Mouse (Mus musculus) heart, embryonic 14.5 days (tissue): ENCODE measurements at regions not wholly inside any gene's neighbourhood (a gene's known extent, or its start where the extent isn't known, plus 50 kb on each side); places are given as distances from the start of the nearest gene placed in this dataset.

Source experiments
- ATAC-seq: fragments of 200-750 bp; cut with Nextera tagmentation; 2 replicates; pipeline ENCODE4 v1.8.0; 2017; ENCODE audit warnings: low read depth, moderate TSS enrichment; ENCODE audit not compliant: insufficient number of reproducible peaks, insufficient read depth, low FRiP score
- H3K27ac ChIP-seq, 2 experiments: fragments of 200-500 bp in 1 of 2; fragments of 300-500 bp in 1 of 2; sonication (generic) in 1 of 2; replicated peaks in 1 of 2; 2 replicates each; pipeline ENCODE4 v1.5.1; 2012 to 2014; ENCODE audit warnings: low read depth in 2 of 2, low read length in 2 of 2, control low read depth in 1 of 2, mild to moderate bottlenecking in 1 of 2, mixed read lengths in 1 of 2; ENCODE audit not compliant: control insufficient read depth in 1 of 2, insufficient read depth in 1 of 2
- H3K27me3 ChIP-seq: fragments of 300-500 bp; sonication (generic); 2 replicates; pipeline ENCODE4 v1.6.1; 2014; ENCODE audit warnings: mild to moderate bottlenecking, low read length, control low read depth; ENCODE audit not compliant: control insufficient read depth, insufficient read depth
- H3K36me3 ChIP-seq: fragments of 300-500 bp; sonication (generic); 2 replicates; pipeline ENCODE4 v1.6.1; 2014; ENCODE audit warnings: mild to moderate bottlenecking, control low read depth, low read length, mixed read lengths; ENCODE audit not compliant: control insufficient read depth, insufficient read depth
- H3K4me1 ChIP-seq, 2 experiments: fragments of 200-500 bp in 1 of 2; fragments of 300-500 bp in 1 of 2; sonication (generic) in 1 of 2; 2 replicates each; pipeline ENCODE4 v1.6.1; 2012 to 2014; ENCODE audit warnings: low read length in 2 of 2, control low read depth in 1 of 2, mixed read lengths in 1 of 2; ENCODE audit not compliant: control insufficient read depth in 2 of 2, insufficient read depth in 2 of 2
- H3K4me2 ChIP-seq: fragments of 300-500 bp; sonication (generic); 2 replicates; pipeline ENCODE4 v1.6.1; 2014; ENCODE audit warnings: mild to moderate bottlenecking, low read length
- H3K4me3 ChIP-seq, 2 experiments: fragments of 200-500 bp in 1 of 2; fragments of 300-500 bp in 1 of 2; sonication (generic) in 1 of 2; 2 replicates each; pipeline ENCODE4 v1.5.1; 2012 to 2014; ENCODE audit warnings: low read length in 2 of 2, mild to moderate bottlenecking in 2 of 2, control low read depth in 1 of 2, low read depth in 1 of 2, moderate library complexity in 1 of 2; ENCODE audit not compliant: control insufficient read depth in 1 of 2, insufficient read depth in 1 of 2
- H3K9ac ChIP-seq: fragments of 300-500 bp; sonication (generic); 2 replicates; pipeline ENCODE4 v1.6.1; 2014; ENCODE audit warnings: mild to moderate bottlenecking, low read length
- H3K9me3 ChIP-seq: fragments of 300-500 bp; sonication (generic); 2 replicates; pipeline ENCODE4 v1.6.1; 2016; ENCODE audit warnings: low read length, control low read depth; ENCODE audit not compliant: control insufficient read depth
- WGBS: fragments of 180-500 bp; shearing (Covaris S2); extraction: QIAGEN DNeasy Blood & Tissue Kit; methylation state at CpG from one replicate; pipeline ENCODE4 v1.1.7; 2014; 5-methylcytosine and 5-hydroxymethylcytosine counted together

- ATAC-seq = no peak
- Histone ChIP-seq H3K36me3 (no peaks in the 10 kb centered on the region), H3K27me3 (no peaks in the 10 kb centered on the region), H3K9me3 (no peaks in the 10 kb centered on the region), H3K4me3 (no peak overlapping the region), H3K27ac (no peak overlapping the region), H3K9ac (no peak overlapping the region), H3K4me2 (no peak overlapping the region), H3K4me1 (no peaks in the 10 kb centered on the region)
- 78% methylated on average over 4 of the region's 4 CpGs for WGBS
Measured at GRCm38 (mm10) chr8:44879186-44879585, 56.1 kb upstream of the Fat1 start.

GRCm38 (mm10) chr8:44884399-44885006 is 50.7 kb upstream of the Fat1 start:
- no peak for ATAC-seq
- Histone ChIP-seq H3K4me3 (no peak overlapping the region), H3K36me3 (no peaks in the 10 kb centered on the region), H3K27ac (no peak overlapping the region), H3K4me2 (no peak overlapping the region), H3K9me3 (no peaks in the 10 kb centered on the region), H3K9ac (no peak overlapping the region), H3K27me3 (no peaks in the 10 kb centered on the region), H3K4me1 (no peaks in the 10 kb centered on the region)
- WGBS = 79% methylated on average over 8 of the region's 8 CpGs
